Mouse (Mus musculus) liver, adult (tissue): ENCODE results near the gene Spata6.

ENCODE experiments used
- GATA4 ChIP-seq: IDR thresholded peaks from 2 replicates; pipeline ENCODE4 v1.6.1; 2014; ENCODE audit warnings: mild to moderate bottlenecking, low read length; ENCODE audit not compliant: insufficient replicate concordance

The Spata6 gene

GRCm38 (mm10) chr4:111721121-111721840 is 1.5 kb downstream of the Spata6 start:
- TF ChIP-seq GATA4, result no peak

- no peak for TF ChIP-seq GATA4
Measured at GRCm38 (mm10) chr4:111737551-111737950, 17.8 kb downstream of the Spata6 start.

DNA sequence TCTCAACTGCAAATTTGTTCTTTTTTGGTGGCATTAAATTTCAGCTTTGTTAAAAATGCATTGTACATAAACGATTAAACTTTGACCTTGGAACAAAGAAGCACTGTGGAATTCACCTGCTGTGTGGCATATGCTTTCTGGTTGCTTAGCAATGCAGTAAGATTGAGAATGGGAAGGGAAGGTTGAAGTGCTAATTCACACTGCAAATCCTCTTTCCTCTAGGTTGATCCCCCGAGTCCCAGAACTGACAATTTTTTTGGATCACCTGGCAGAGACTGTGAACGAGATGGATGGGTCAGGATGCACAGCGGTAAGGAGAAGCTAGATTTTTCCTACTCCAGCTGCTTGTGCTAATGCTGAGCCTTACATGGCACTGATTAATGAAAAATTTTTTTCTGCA is 60.7 kb downstream of the Spata6 start:
- no peak for TF ChIP-seq GATA4

GRCm38 (mm10) chr4:111799892-111800291 is 80.1 kb downstream of the Spata6 start:
- TF ChIP-seq GATA4, result no peak

DNA sequence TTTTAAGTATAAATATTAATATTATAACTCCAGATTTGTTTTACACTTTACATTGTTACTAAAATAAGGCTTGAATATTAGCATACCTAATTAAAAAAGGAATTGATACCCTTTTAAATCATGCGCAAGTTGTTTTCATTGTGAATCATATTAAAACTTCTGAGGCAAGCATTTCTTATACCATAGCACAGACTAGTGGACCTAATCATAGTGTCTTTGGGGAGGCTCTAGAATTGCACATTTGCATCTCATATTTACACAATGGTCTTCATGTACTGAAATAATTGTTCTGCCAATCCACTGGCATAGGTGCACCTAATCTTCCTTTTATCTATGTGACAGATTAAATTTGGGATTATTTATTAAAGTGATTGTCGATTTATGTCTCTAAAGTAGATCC is 83.4 kb downstream of the Spata6 start:
- no peak for TF ChIP-seq GATA4

DNA sequence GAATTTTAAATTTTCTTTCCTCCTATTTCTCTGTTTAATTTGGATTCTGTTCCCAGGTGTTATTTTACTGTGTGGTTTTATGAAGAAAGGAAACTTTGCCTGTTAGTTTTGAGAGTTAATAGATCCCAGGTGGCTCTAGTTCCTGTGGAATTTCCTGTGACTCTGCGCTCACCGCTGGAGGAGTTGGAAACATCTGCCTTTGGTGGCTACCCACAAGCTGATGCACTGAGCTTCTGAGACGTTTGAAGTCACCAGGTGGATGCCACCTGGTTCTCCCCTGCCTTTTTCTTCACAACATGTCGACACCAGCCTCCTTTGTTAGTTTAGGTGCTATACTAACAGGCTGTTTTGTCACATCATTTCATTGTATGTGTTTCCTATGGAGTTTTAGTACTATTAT is 97.7 kb downstream of the Spata6 start:
- no peak for TF ChIP-seq GATA4

DNA sequence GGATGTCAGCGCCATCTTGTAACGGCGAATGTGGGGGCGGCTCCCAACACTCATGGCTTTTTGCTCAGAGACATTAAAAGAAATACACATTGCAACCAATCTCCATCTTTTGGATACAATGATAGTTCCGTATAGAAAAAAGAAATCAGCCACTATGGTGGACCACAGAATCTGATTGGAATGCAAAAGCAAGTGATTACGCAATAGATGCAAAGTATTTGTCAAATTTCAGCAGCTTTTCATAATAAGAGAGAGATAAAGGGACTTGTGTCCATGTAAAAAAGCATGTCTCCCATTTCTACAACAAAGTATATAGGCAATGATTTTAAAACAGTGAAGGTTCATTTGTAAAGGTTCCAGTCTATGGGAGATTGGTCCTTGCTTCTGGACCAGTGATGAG is 119.1 kb downstream of the Spata6 start:
- TF ChIP-seq GATA4, result no peak

DNA sequence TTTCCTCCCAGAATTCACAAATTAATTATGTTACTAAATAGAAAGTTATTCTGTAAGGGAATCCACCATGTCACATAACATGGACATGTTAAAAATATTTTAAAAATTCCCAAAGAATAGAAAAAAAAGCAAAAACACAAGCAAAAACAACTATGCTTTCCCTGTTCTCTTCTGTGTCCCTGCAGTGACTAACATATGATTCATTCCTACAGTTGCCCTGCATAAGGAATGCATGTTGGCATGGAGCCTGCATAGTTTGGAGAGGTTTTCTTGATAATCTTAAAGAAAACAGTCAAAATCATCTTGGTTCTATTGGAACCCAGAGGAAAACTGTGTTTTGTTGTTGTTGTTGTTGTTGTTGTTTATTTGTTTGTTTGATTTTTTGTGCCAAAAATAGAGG is 132.8 kb downstream of the Spata6 start:
- no peak for TF ChIP-seq GATA4

DNA sequence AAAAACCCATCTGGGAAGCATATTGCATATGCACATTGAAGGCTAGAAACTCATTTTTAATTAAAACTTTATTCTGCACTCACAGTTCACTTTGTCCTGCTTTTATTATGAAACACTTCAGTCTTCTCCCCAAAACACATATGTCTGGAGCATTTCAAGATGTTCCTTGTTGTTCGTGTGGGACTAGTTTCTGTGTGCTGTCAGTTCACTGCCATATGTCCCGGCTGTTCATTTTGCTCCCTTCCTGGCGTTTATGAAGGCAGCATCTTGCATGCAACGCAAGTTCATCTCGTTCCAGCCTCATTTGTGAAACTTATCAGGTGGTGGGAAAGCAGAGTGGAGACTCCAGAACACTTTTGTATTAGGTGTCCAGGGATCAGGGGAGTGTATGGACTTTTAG is 146.9 kb downstream of the Spata6 start:
- no peak for TF ChIP-seq GATA4

GRCm38 (mm10) chr4:111867743-111868401 is 148.1 kb downstream of the Spata6 start:
- TF ChIP-seq GATA4, result no peak
